ENCODE assay signal across 9 mouse cellular contexts in the genomic region with DNA sequence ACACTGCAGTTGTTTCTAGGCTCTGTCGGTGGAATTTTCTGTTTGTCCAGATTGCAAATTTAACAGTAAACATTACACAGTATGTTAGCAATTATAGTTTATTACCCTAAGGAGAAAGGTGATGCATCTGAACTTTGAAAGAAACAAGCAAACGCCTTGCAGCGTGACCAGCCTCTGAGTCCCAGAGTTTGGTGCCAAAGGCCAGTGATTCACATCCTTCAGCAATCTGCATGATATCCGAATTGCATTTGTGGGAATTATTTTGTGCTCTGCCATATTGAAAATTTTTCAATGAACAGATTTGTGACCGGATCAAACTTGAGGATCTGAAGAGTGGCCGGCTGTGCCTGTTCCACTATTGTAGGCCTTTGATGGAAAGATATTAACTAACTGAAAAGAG. TPM values are rescaled to one million over a fixed set of nuclear protein-coding genes. Genes with fewer than 3 reads are reported as not detected.
DNase-seq lines count a peak whose midpoint lies in the region; ATAC-seq lines count a peak whose summit lies in the region.
"Had no signal": no experiment of that assay in that cellular context is flagged by ENCODE, and none has a peak within 500 bp of the region (broad histone marks: within the 10 kb centered on the region; RNA-seq: fewer than 3 reads in every experiment).

No protein-coding gene starts in this region.

- no peak overlapping the region for H3K4me2 ChIP-seq in liver, embryonic 15.5 days
- H3K4me2 ChIP-seq in intestine, embryonic 14.5 days (ENCODE audit: low read length), result no peak overlapping the region
- H3K4me2 ChIP-seq in neural tube, embryonic 15.5 days, result peak overlapping the region; percentile 71

- 0 out of 2 replicates have a peak overlapping the region, but pooled peaks have one; percentile 45 for H3K4me3 ChIP-seq in liver, embryonic 15.5 days (replicated peaks)
- 0 out of 2 replicates have a peak overlapping the region, but pooled peaks have one; percentile 54 for H3K4me3 ChIP-seq in intestine, embryonic 14.5 days (ENCODE audit: low read depth, low read length)
- peak overlapping the region; percentile 59 for H3K4me3 ChIP-seq in neural tube, embryonic 15.5 days (replicated peaks)

- peaks cover 6% of the 10 kb centered on the region; the same call in 1 of the 2 replicates for H3K4me1 ChIP-seq in liver, embryonic 15.5 days (replicated peaks)
- 0 out of 2 replicates have a peak, but pooled peaks cover 3% of the 10 kb centered on the region for H3K4me1 ChIP-seq in intestine, embryonic 14.5 days (replicated peaks; ENCODE audit: control insufficient read depth, insufficient read depth, low read length)
- H3K4me1 ChIP-seq in neural tube, embryonic 15.5 days, result peaks cover 29% of the 10 kb centered on the region

- H3K27me3 ChIP-seq in liver, embryonic 15.5 days, result peaks cover 30% of the 10 kb centered on the region
- H3K27me3 ChIP-seq in intestine, embryonic 14.5 days (replicated peaks; ENCODE audit: control insufficient read depth, insufficient read depth, low read length), result peaks cover 16% of the 10 kb centered on the region; the same call in 1 of the 2 replicates
- H3K27me3 ChIP-seq in neural tube, embryonic 15.5 days (replicated peaks), result no peaks in the 10 kb centered on the region

- H3K9me3 ChIP-seq in liver, embryonic 15.5 days (replicated peaks), result no peaks in the 10 kb centered on the region
- H3K9me3 ChIP-seq in intestine, embryonic 14.5 days (ENCODE audit: control insufficient read depth, low read length), result no peaks in the 10 kb centered on the region
- no peaks in the 10 kb centered on the region for H3K9me3 ChIP-seq in neural tube, embryonic 15.5 days (replicated peaks)

- no peaks in the 10 kb centered on the region for H3K36me3 ChIP-seq in liver, embryonic 15.5 days (replicated peaks)
- H3K36me3 ChIP-seq in intestine, embryonic 14.5 days (ENCODE audit: control insufficient read depth, insufficient read depth, low read length), result no peaks in the 10 kb centered on the region
- no peaks in the 10 kb centered on the region for H3K36me3 ChIP-seq in neural tube, embryonic 15.5 days

- H3K27ac ChIP-seq in liver, embryonic 15.5 days (replicated peaks), result no peak overlapping the region
- no peak overlapping the region for H3K27ac ChIP-seq in intestine, embryonic 14.5 days (ENCODE audit: low read depth)
- peak overlapping the region; percentile 72 for H3K27ac ChIP-seq in neural tube, embryonic 15.5 days (replicated peaks)

- peak; percentile 56 for DNase-seq in cerebellum, adult 9-11 months
- DNase-seq in cerebellum, postnatal 4 days (ENCODE audit: low spot score in 2 of 2), result no peak
- DNase-seq in liver, result no peak
- no peak for DNase-seq in intestine, embryonic 14.5 days (ENCODE audit: low spot score)
- no peak for DNase-seq in urinary bladder, adult 2 months (ENCODE audit: low spot score)
- DNase-seq: kidney, adult 2 months had no signal

- 70% methylated on average over 6 of the region's 6 CpGs for WGBS in liver, embryonic 15.5 days (ENCODE audit: insufficient replicate concordance)
- WGBS in intestine, embryonic 14.5 days, result 79% methylated on average over 6 of the region's 6 CpGs
- 55% methylated on average over 6 of the region's 6 CpGs for WGBS in neural tube, embryonic 15.5 days

- no peak overlapping the region for H3K9ac ChIP-seq in liver, embryonic 15.5 days
- no peak overlapping the region for H3K9ac ChIP-seq in intestine, embryonic 14.5 days (ENCODE audit: low read length)
- peak overlapping the region; percentile 59; the same call in 1 of the 2 replicates for H3K9ac ChIP-seq in neural tube, embryonic 15.5 days (replicated peaks)

- no peak for ATAC-seq in liver, embryonic 15.5 days (ENCODE audit: insufficient read depth)
- ATAC-seq in intestine, embryonic 14.5 days (replicated peaks; ENCODE audit: low FRiP score, low TSS enrichment, low read depth), result no peak
- ATAC-seq in neural tube, embryonic 15.5 days (ENCODE audit: low FRiP score), result no peak
- no peak for ATAC-seq in inflammation-experienced regulatory T-cells, adult 6 months

RNA-seq across cellular contexts. Expression of gene Rapgef4, which starts 0.9 kb away (rescaled TPM):
- polyA plus RNA-seq in liver, embryonic 15.5 days (2015; fragmentation: Nextera tagmentation; extraction: Ambion mirVana), result 6.5 and 9.4 TPM in 2 replicates
- 3.6 and 3.8 TPM in 2 replicates for polyA plus RNA-seq in intestine, embryonic 14.5 days (2014; fragmentation: Nextera tagmentation; extraction: Ambion mirVana)
- 42.7 and 45.3 TPM in 2 replicates for polyA plus RNA-seq in neural tube, embryonic 15.5 days (2015; fragmentation: Nextera tagmentation; extraction: Ambion mirVana)
- polyA plus RNA-seq in urinary bladder, adult 2 months (2012; rRNA removed), result 1.9 and 2.8 TPM in 2 replicates
- 1 to 10 TPM in 2 of 3 experiments, under 1 TPM in 1; 0.87 to 8.7 (median 8.6) TPM for polyA plus RNA-seq in inflammation-experienced regulatory T-cells, adult 6 months (2017; shearing (Covaris generic))
